Mouse (Mus musculus) neutrophil, adult 65 days (primary cell): ENCODE data around the gene Olfr1299. TPM values are rescaled to one million over a fixed set of nuclear protein-coding genes. Genes with fewer than 3 reads are reported as not detected.

Experiments
- total RNA-seq: library from RNA; stranded (reverse); gene quantifications from 2 replicates; pipeline ENCODE4 v1.2.4, GENCODE M21; 2023

The Olfr1299 gene
- not detected in 2 replicates for total RNA-seq

GRCm38 (mm10) chr2:111661119-111661518 lies at the start of gene Olfr1299:
Gene Olfr1299, plus strand, starts transcription at chr2:111661419.

GRCm38 (mm10) chr2:111626397-111626796 lies 34.8 kb upstream of the Olfr1299 start, which contains the start of gene Olfr1297:
Gene Olfr1297, minus strand, starts transcription at chr2:111626497.

GRCm38 (mm10) chr2:111649101-111649500 lies 12.1 kb upstream of the Olfr1299 start, which contains the start of gene Olfr1298:
Gene Olfr1298, minus strand, starts transcription at chr2:111649201.

Other genes with a start within 250 kb of the Olfr1299 start
- not detected in 2 replicates for gene Olfr1286, start 238.3 kb upstream of the Olfr1299 start, total RNA-seq
- gene Olfr1287, start 212.3 kb upstream of the Olfr1299 start, total RNA-seq = not detected in 2 replicates
- gene Olfr1288, start 187.3 kb upstream of the Olfr1299 start, total RNA-seq = not detected in 2 replicates
- not detected in 2 replicates for gene Olfr1289, start 180.6 kb upstream of the Olfr1299 start, total RNA-seq
- not detected in 2 replicates for gene Olfr1290, start 167.6 kb upstream of the Olfr1299 start, total RNA-seq
- gene Olfr1291-ps1, start 164.2 kb upstream of the Olfr1299 start, total RNA-seq = not detected in 2 replicates
- gene Olfr1293-ps, start 136.2 kb upstream of the Olfr1299 start, total RNA-seq = not detected in 2 replicates
- not detected in 2 replicates for gene Olfr1294, start 121.1 kb upstream of the Olfr1299 start, total RNA-seq
- gene Olfr1295, start 91.7 kb upstream of the Olfr1299 start, total RNA-seq = not detected in 2 replicates
- not detected in 2 replicates for gene Olfr1297, start 34.9 kb upstream of the Olfr1299 start, total RNA-seq
- not detected in 2 replicates for gene Olfr1298, start 12.2 kb upstream of the Olfr1299 start, total RNA-seq
- not detected in 2 replicates for gene Olfr1301, start 89.6 kb downstream of the Olfr1299 start, total RNA-seq
- gene Olfr1302, start 116.0 kb downstream of the Olfr1299 start, total RNA-seq = not detected in 2 replicates
- gene Olfr1303, start 158.9 kb downstream of the Olfr1299 start, total RNA-seq = not detected in 2 replicates
- not detected in 2 replicates for gene Olfr1305, start 215.7 kb downstream of the Olfr1299 start, total RNA-seq